Mouse (Mus musculus) MEL (cell line): ENCODE results near the gene Dnttip2.

Source experiments
- CHD1 ChIP-seq: IDR thresholded peaks from 2 replicates; pipeline ENCODE4 v1.6.1; 2012; ENCODE audit warnings: low read depth, mild to moderate bottlenecking, inconsistent platforms, low read length, improper control_type of control experiment
- CHD2 ChIP-seq: IDR thresholded peaks from 2 replicates; pipeline ENCODE4 v1.6.1; 2011; ENCODE audit warnings: low read length, improper control_type of control experiment
- CTCF ChIP-seq, 3 experiments: IDR thresholded peaks in 2 of 3; conservative IDR thresholded peaks in 1 of 3; 2 replicates each; pipeline ENCODE4 v1.5.1; 2011 to 2012; ENCODE audit warnings: low read length in 3 of 3, low read depth in 2 of 3, mild to moderate bottlenecking in 2 of 3, improper control_type of control experiment in 1 of 3, inconsistent platforms in 1 of 3, mixed read lengths in 1 of 3, moderate library complexity in 1 of 3; ENCODE audit not compliant: control insufficient read depth in 1 of 3, insufficient read depth in 1 of 3, poor library complexity in 1 of 3, severe bottlenecking in 1 of 3
- ETS1 ChIP-seq: IDR thresholded peaks from 2 replicates; pipeline ENCODE4 v1.6.1; 2012; ENCODE audit warnings: low read depth, mild to moderate bottlenecking, inconsistent platforms, low read length, improper control_type of control experiment, moderate library complexity
- POLR2A ChIP-seq, 2 experiments: IDR thresholded peaks; 2 replicates each; pipeline ENCODE4 v1.6.1; 2011 to 2012; ENCODE audit warnings: low read length in 2 of 2, mild to moderate bottlenecking in 2 of 2, control low read depth in 1 of 2, improper control_type of control experiment in 1 of 2, low read depth in 1 of 2, moderate library complexity in 1 of 2; ENCODE audit not compliant: control insufficient read depth in 1 of 2, insufficient read depth in 1 of 2, poor library complexity in 1 of 2
- SMC3 ChIP-seq: IDR thresholded peaks from 2 replicates; pipeline ENCODE4 v1.6.1; 2011; ENCODE audit warnings: low read depth, low read length, improper control_type of control experiment
- USF1 ChIP-seq: IDR thresholded peaks from 2 replicates; pipeline ENCODE4 v1.6.1; 2014; ENCODE audit warnings: low read depth, mild to moderate bottlenecking, inconsistent platforms, low read length, improper control_type of control experiment, moderate library complexity
- ZNF384 ChIP-seq: IDR thresholded peaks from 2 replicates; pipeline ENCODE4 v1.6.1; 2012; ENCODE audit warnings: low read depth, mild to moderate bottlenecking, inconsistent platforms, low read length, improper control_type of control experiment

DNA sequence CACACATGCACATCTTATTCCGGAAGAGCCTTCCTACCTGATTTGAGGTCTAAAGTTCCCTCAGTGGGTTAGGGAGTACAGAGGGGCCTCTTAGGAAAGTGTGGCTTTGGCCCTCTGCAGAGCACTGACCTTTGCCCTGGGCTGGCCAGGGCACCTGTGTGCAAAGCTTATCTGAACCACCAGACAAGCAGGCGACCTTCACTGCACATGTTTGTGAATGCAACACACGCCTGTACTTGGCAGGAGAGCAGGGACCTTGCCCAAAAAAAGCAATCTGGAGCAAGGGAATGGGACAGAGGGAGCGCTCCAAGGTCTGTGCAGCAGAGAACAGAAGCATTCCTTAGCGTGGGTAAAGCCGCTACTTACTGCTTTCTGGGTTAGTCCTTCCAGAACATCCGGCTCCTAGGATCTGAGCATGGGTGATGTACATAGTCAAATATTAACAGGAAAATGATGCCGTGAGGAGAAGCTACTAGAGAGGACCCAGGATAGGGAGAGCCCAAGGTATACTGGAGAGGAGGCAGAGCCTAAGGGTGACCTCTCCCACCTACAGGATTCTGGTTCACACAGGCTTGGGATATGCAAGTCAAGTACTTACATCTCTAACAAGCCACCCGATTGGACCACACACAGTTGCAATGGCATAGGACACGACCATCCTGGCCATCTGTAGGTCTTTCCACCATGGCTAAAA lies 38.9 kb downstream of the Dnttip2 start:
- TF ChIP-seq ETS1 (no peak), CHD1 (no peak), CHD2 (no peak), POLR2A (IDR thresholded peaks at IDR 0.05; ENCODE audit: control insufficient read depth in 1 of 2, insufficient read depth in 1 of 2, low read depth in 1 of 2, low read length in 2 of 2, poor library complexity in 1 of 2) (no peak), ZNF384 (no peak), CTCF (IDR thresholded peaks at IDR 0.05 in 2 of 3, conservative IDR thresholded peaks at IDR 0.05 in 1 of 3; ENCODE audit: control insufficient read depth in 1 of 3, insufficient read depth in 1 of 3, low read depth in 2 of 3, low read length in 3 of 3, poor library complexity in 1 of 3, severe bottlenecking in 1 of 3) (no peak), USF1 (no peak), SMC3 (no peak)
